ENCODE assay signal across 8 mouse cellular contexts in genomic region chr3:127553720-127554043, GRCm38 (mm10). TPM values are rescaled to one million over a fixed set of nuclear protein-coding genes. Genes with fewer than 3 reads are reported as not detected.
A peak's percentile ranks its signal among the peaks of the same experiment; 100 is the strongest.
DNase-seq lines count a peak whose midpoint lies in the region; ATAC-seq and TF ChIP-seq lines count a peak whose summit lies in the region.

No protein-coding gene starts in this region.

- H3K27ac ChIP-seq in lung, embryonic 14.5 days (ENCODE audit: low read depth) = peak overlapping the region; percentile 93; the same call in 1 of the 2 replicates
- no peak overlapping the region for H3K27ac ChIP-seq in embryonic fibroblast, embryonic 13.5 days (ENCODE audit: insufficient read depth, low read length)
- H3K27ac ChIP-seq in limb, embryonic 14.5 days (replicated peaks; ENCODE audit: low read depth, low read length) = peak overlapping the region; percentile 93; the same call in 1 of the 2 replicates
- no peak overlapping the region for H3K27ac ChIP-seq in small intestine, adult 2 months (ENCODE audit: insufficient read depth, low read depth, low read length)

- DNase-seq in lung, embryonic 14.5 days = no peak
- DNase-seq in lung, postnatal 36 days = no peak
- DNase-seq in limb, embryonic 14.5 days (ENCODE audit: low spot score) = peak; percentile 9
- no peak for DNase-seq in cerebellum, adult 11 months
- DNase-seq in layer of hippocampus, postnatal 36 days = no peak
- DNase-seq in gastrocnemius, postnatal 14 days = no peak

- H3K4me3 ChIP-seq in lung, embryonic 14.5 days (ENCODE audit: low read depth, low read length) = peak overlapping the region; percentile 80
- H3K4me3 ChIP-seq in embryonic fibroblast, embryonic 13.5 days (ENCODE audit: insufficient read depth, low read length) = peak overlapping the region; percentile 98
- peak overlapping the region; percentile 74 for H3K4me3 ChIP-seq in limb, embryonic 14.5 days (replicated peaks; ENCODE audit: low read length)
- H3K4me3 ChIP-seq in small intestine, adult 2 months (ENCODE audit: low read depth, low read length) = peak overlapping the region; percentile 73

- H3K9me3 ChIP-seq in lung, embryonic 14.5 days (ENCODE audit: low read depth, low read length) = no peaks in the 10 kb centered on the region
- no peaks in the 10 kb centered on the region for H3K9me3 ChIP-seq in limb, embryonic 14.5 days (ENCODE audit: control insufficient read depth, low read length)

- H3K4me1 ChIP-seq in lung, embryonic 14.5 days (ENCODE audit: insufficient read depth) = no peaks in the 10 kb centered on the region
- H3K4me1 ChIP-seq in embryonic fibroblast, embryonic 13.5 days (ENCODE audit: control insufficient read depth, insufficient read depth, low read length) = peaks cover 5% of the 10 kb centered on the region; the same call in 1 of the 2 replicates
- H3K4me1 ChIP-seq in limb, embryonic 14.5 days (ENCODE audit: control insufficient read depth, insufficient read depth, low read length) = peaks cover 5% of the 10 kb centered on the region; the same call in 1 of the 2 replicates
- no peaks in the 10 kb centered on the region for H3K4me1 ChIP-seq in small intestine, adult 2 months (ENCODE audit: control insufficient read depth, insufficient read depth, insufficient read length, low read length)

- no peak for TF ChIP-seq POLR2A in embryonic fibroblast, embryonic 13.5 days (IDR thresholded peaks at IDR 0.05; ENCODE audit: low read depth, low read length)
- TF ChIP-seq POLR2A in limb, embryonic 14.5 days (IDR thresholded peaks at IDR 0.05; ENCODE audit: borderline replicate concordance, extremely low read depth, insufficient read depth, insufficient read length) = no peak
- TF ChIP-seq POLR2A in small intestine, adult 2 months (IDR thresholded peaks at IDR 0.05; ENCODE audit: low read depth, low read length) = no peak

- intact Hi-C loops in gastrocnemius, postnatal 14 days (cut with DNase I; ENCODE audit: low total_unique reads) = loop anchor here (5.0 kb wide), 1 partner anchor 231 kb away; no protein-coding TSS in a partner anchor

- no peak for TF ChIP-seq CTCF in lung, embryonic 14.5 days (IDR thresholded peaks at IDR 0.05; ENCODE audit: low read depth)
- TF ChIP-seq CTCF in embryonic fibroblast, embryonic 13.5 days (IDR thresholded peaks at IDR 0.05; ENCODE audit: borderline replicate concordance, insufficient read depth, low read length) = no peak
- TF ChIP-seq CTCF in small intestine, adult 2 months (IDR thresholded peaks at IDR 0.05; ENCODE audit: extremely low read depth, insufficient read length, insufficient replicate concordance, low read depth, low read length) = no peak

- H3K4me2 ChIP-seq in lung, embryonic 14.5 days = peak overlapping the region; percentile 57
- H3K4me2 ChIP-seq in limb, embryonic 14.5 days (replicated peaks; ENCODE audit: low read depth, low read length, severe bottlenecking) = peak overlapping the region; percentile 64

- under 1% methylated on average over 4 of the region's 4 CpGs for WGBS in lung, embryonic 14.5 days
- 1% methylated on average over 4 of the region's 4 CpGs for WGBS in limb, embryonic 14.5 days
- under 1% methylated on average over 4 of the region's 4 CpGs for WGBS in small intestine, adult 2 months

- ATAC-seq in lung, embryonic 14.5 days (ENCODE audit: insufficient read depth) = no peak
- no peak for ATAC-seq in limb, embryonic 14.5 days (ENCODE audit: low FRiP score, low read depth)

- no peaks in the 10 kb centered on the region for H3K27me3 ChIP-seq in lung, embryonic 14.5 days (ENCODE audit: insufficient read depth, low read length)
- H3K27me3 ChIP-seq in limb, embryonic 14.5 days (ENCODE audit: control insufficient read depth, insufficient read depth, low read length) = no peaks in the 10 kb centered on the region
- H3K27me3 ChIP-seq in small intestine, adult 2 months (ENCODE audit: control insufficient read depth, insufficient read depth, low read length) = no peaks in the 10 kb centered on the region

- H3K9ac ChIP-seq in lung, embryonic 14.5 days = peak overlapping the region; percentile 73
- H3K9ac ChIP-seq in limb, embryonic 14.5 days (ENCODE audit: low read depth, low read length, severe bottlenecking) = peak overlapping the region; percentile 75

- peaks cover 20% of the 10 kb centered on the region; the same call in 1 of the 2 replicates for H3K36me3 ChIP-seq in lung, embryonic 14.5 days (ENCODE audit: insufficient read depth)
- H3K36me3 ChIP-seq in limb, embryonic 14.5 days (ENCODE audit: control insufficient read depth, insufficient read depth, low read length) = peaks cover 14% of the 10 kb centered on the region
- 0 out of 2 replicates have a peak, but pooled peaks cover 2% of the 10 kb centered on the region for H3K36me3 ChIP-seq in small intestine, adult 2 months (ENCODE audit: control insufficient read depth, insufficient read depth, low read length)

RNA-seq across cellular contexts. Expression of gene Zgrf1, which starts 0.4 kb away (rescaled TPM):
- 12.3 and 14.0 TPM in 2 replicates for polyA plus RNA-seq in lung, embryonic 14.5 days (2014; fragmentation: Nextera tagmentation; extraction: Ambion mirVana)
- polyA plus RNA-seq in embryonic fibroblast, embryonic 13.5 days (2011; ENCODE audit: insufficient read length, low read depth, missing spikeins) = 6.7 and 9.0 TPM in 2 replicates
- polyA plus RNA-seq in limb, embryonic 14.5 days (2012; rRNA removed) = 12.6 and 14.1 TPM in 2 replicates
- 7.6 and 8.1 TPM in 2 replicates for polyA plus RNA-seq in limb, embryonic 14.5 days (2014; fragmentation: Nextera tagmentation; extraction: Ambion mirVana)
- polyA plus RNA-seq in small intestine, adult 2 months (2012; rRNA removed) = 0.08 and 0.24 TPM in 2 replicates
- total RNA-seq in layer of hippocampus, postnatal 36 days (2021) = 1 to 10 TPM; 2.0 to 2.5 TPM
- 1 to 10 TPM in 1 of 2 experiments, under 1 TPM in 1; 1.00 to 1.4 TPM for total RNA-seq in gastrocnemius, postnatal 14 days (2021)

RNA-seq across cellular contexts. Expression of gene Larp7, which starts 0.5 kb away (rescaled TPM):
- polyA plus RNA-seq in lung, embryonic 14.5 days (2014; fragmentation: Nextera tagmentation; extraction: Ambion mirVana) = 61.6 and 65.8 TPM in 2 replicates
- 36.8 and 42.6 TPM in 2 replicates for polyA plus RNA-seq in embryonic fibroblast, embryonic 13.5 days (2011; ENCODE audit: insufficient read length, low read depth, missing spikeins)
- 15.5 and 35.4 TPM in 2 replicates for polyA plus RNA-seq in limb, embryonic 14.5 days (2012; rRNA removed)
- polyA plus RNA-seq in limb, embryonic 14.5 days (2014; fragmentation: Nextera tagmentation; extraction: Ambion mirVana) = 49.6 and 51.1 TPM in 2 replicates
- polyA plus RNA-seq in small intestine, adult 2 months (2012; rRNA removed) = 0.08 and 0.23 TPM in 2 replicates
- total RNA-seq in layer of hippocampus, postnatal 36 days (2021) = 10 to 100 TPM; 18.1 to 18.2 TPM
- 10 to 100 TPM; 10.8 to 12.3 TPM for total RNA-seq in gastrocnemius, postnatal 14 days (2021)

RNA-seq across cellular contexts. Expression of gene Ank2, which starts 54.5 kb away (rescaled TPM):
- polyA plus RNA-seq in lung, embryonic 14.5 days (2014; fragmentation: Nextera tagmentation; extraction: Ambion mirVana) = 15.9 and 19.6 TPM in 2 replicates
- polyA plus RNA-seq in embryonic fibroblast, embryonic 13.5 days (2011; ENCODE audit: insufficient read length, low read depth, missing spikeins) = 39.5 and 53.8 TPM in 2 replicates
- polyA plus RNA-seq in limb, embryonic 14.5 days (2012; rRNA removed) = 41.3 and 41.6 TPM in 2 replicates
- polyA plus RNA-seq in limb, embryonic 14.5 days (2014; fragmentation: Nextera tagmentation; extraction: Ambion mirVana) = 33.0 and 34.5 TPM in 2 replicates
- polyA plus RNA-seq in small intestine, adult 2 months (2012; rRNA removed) = 1.0 and 1.1 TPM in 2 replicates
- 100 to 1,000 TPM; 693 to 758 TPM for total RNA-seq in layer of hippocampus, postnatal 36 days (2021)
- 100 to 1,000 TPM in 1 of 2 experiments, 10 to 100 TPM in 1; 98.1 to 119 TPM for total RNA-seq in gastrocnemius, postnatal 14 days (2021)

Comparison
In these comparisons a context has a peak if more than half of its experiments do, and no peak if none do; other contexts are left out.
1. H3K27ac ChIP-seq: peak in lung, embryonic 14.5 days (single experiment) and limb, embryonic 14.5 days (single experiment); none in embryonic fibroblast, embryonic 13.5 days (single experiment) and small intestine, adult 2 months (single experiment).
2. RNA of gene Larp7, which starts 0.5 kb away (polyA plus RNA-seq): 61.6 to 65.8 TPM in lung, embryonic 14.5 days, 15.5 to 51.1 TPM in limb, embryonic 14.5 days and 36.8 to 42.6 TPM in embryonic fibroblast, embryonic 13.5 days; 0.08 to 0.23 TPM in small intestine, adult 2 months; every median in the first group is over 10 times any median in the second.
3. Peak in every context shown above with its lines, with median percentiles within 50 percentile points of each other: H3K4me3 ChIP-seq.